Mouse (Mus musculus) CH12.LX (cell line): ENCODE measurements at regions not wholly inside any gene's neighbourhood (a gene's known extent, or its start where the extent isn't known, plus 50 kb on each side); places are given as distances from the start of the nearest gene placed in this dataset.

Source experiments
- CHD2 ChIP-seq: IDR thresholded peaks from 2 replicates; pipeline ENCODE4 v1.6.1; 2011; ENCODE audit warnings: low read length, improper control_type of control experiment
- CTCF ChIP-seq, 2 experiments: IDR thresholded peaks in 1 of 2; conservative IDR thresholded peaks in 1 of 2; 2 replicates each; pipeline ENCODE4 v1.5.1; 2011 to 2012; ENCODE audit warnings: low read depth in 2 of 2, low read length in 2 of 2, improper control_type of control experiment in 1 of 2, inconsistent platforms in 1 of 2, mild to moderate bottlenecking in 1 of 2, moderate library complexity in 1 of 2
- MAZ ChIP-seq: IDR thresholded peaks from 2 replicates; pipeline ENCODE4 v1.6.1; 2012; ENCODE audit warnings: low read depth, mild to moderate bottlenecking, inconsistent platforms, low read length, improper control_type of control experiment, moderate library complexity
- MXI1 ChIP-seq: IDR thresholded peaks from 2 replicates; pipeline ENCODE4 v1.6.1; 2011; ENCODE audit warnings: mild to moderate bottlenecking, low read depth, low read length, improper control_type of control experiment
- PAX5 ChIP-seq: IDR thresholded peaks from 2 replicates; pipeline ENCODE4 v1.6.1; 2012; ENCODE audit warnings: low read length, inconsistent platforms, mixed read lengths
- POLR2A ChIP-seq: IDR thresholded peaks from 2 replicates; pipeline ENCODE4 v1.6.1; 2011; ENCODE audit warnings: low read depth, mild to moderate bottlenecking, improper control_type of control experiment, low read length
- POLR2AphosphoS2 ChIP-seq: IDR thresholded peaks from 2 replicates; pipeline ENCODE4 v1.6.1; 2011; ENCODE audit warnings: low read depth, low read length, improper control_type of control experiment
- SMC3 ChIP-seq: IDR thresholded peaks from 2 replicates; pipeline ENCODE4 v1.6.1; 2011; ENCODE audit warnings: low read depth, low read length, improper control_type of control experiment
- ZKSCAN1 ChIP-seq: IDR thresholded peaks from 2 replicates; pipeline ENCODE4 v1.6.1; 2012; ENCODE audit warnings: low read depth, inconsistent platforms, low read length, improper control_type of control experiment, borderline replicate concordance

DNA sequence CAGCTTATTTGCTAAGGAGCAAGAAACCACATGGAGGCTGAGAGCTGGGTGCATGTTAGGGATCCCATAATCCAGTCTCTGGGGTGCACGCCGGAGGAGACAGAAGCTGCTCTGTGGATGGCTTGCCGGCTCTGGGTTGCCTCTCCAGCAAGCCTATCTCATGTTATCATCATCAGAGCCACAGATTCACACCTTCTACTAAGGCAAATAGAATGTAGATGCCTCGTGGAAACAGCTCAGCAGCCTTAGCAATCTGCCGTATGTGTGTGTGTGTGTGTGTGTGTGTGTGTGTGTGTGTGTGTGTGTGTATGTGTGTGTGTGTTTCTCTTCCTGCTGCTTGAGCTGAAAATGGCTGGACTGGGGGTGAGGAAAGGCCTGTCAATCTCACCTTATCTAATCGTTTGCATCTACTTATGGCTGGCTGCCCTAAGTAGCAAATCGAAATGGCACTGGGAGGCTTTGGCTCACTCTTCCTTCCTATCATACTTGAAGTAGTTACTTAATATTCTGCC lies 191.7 kb downstream of the Dact1 start:
- TF ChIP-seq PAX5 (no peak), MAZ (no peak), CTCF (conservative IDR thresholded peaks at IDR 0.05 in 1 of 2, IDR thresholded peaks at IDR 0.05 in 1 of 2; ENCODE audit: low read depth in 2 of 2, low read length in 2 of 2) (no peak), MXI1 (no peak), ZKSCAN1 (no peak), SMC3 (no peak), POLR2A (no peak), POLR2AphosphoS2 (no peak), CHD2 (no peak)
